Mouse (Mus musculus) forebrain, embryonic 14.5 days (tissue): ENCODE data around the gene Slc9a9. TPM values are rescaled to one million over a fixed set of nuclear protein-coding genes. Genes with fewer than 3 reads are reported as not detected.

Experiments used
- ATAC-seq: fragments of 200-750 bp; cut with Nextera tagmentation; 2 replicates; pipeline ENCODE4 v1.8.0; 2017; ENCODE audit warnings: mild to moderate bottlenecking, moderate library complexity
- DNase-seq: peaks from one replicate; pipeline ENCODE4 v3.0.0-alpha.2; 2015; ENCODE audit warnings: low spot score
- H3K27ac ChIP-seq: fragments of 300-500 bp; sonication (generic); 2 replicates; pipeline ENCODE4 v1.5.1; 2014; ENCODE audit warnings: low read depth, mild to moderate bottlenecking, control low read depth, low read length, moderate library complexity
- H3K27me3 ChIP-seq: fragments of 300-500 bp; sonication (generic); replicated peaks from 2 replicates; pipeline ENCODE4 v1.6.1; 2014; ENCODE audit warnings: low read length, control low read depth, mixed read lengths; ENCODE audit not compliant: control insufficient read depth, insufficient read depth
- H3K36me3 ChIP-seq: fragments of 300-500 bp; sonication (generic); 2 replicates; pipeline ENCODE4 v1.6.1; 2014; ENCODE audit warnings: low read length, control low read depth; ENCODE audit not compliant: control insufficient read depth, insufficient read depth
- H3K4me1 ChIP-seq: fragments of 300-500 bp; sonication (generic); 2 replicates; pipeline ENCODE4 v1.6.1; 2014; ENCODE audit warnings: antibody characterized with exemption, low read length, control low read depth; ENCODE audit not compliant: control insufficient read depth, insufficient read depth
- H3K4me2 ChIP-seq: fragments of 300-500 bp; sonication (generic); 2 replicates; pipeline ENCODE4 v1.6.1; 2014; ENCODE audit warnings: mild to moderate bottlenecking, control low read depth, low read length
- H3K4me3 ChIP-seq: fragments of 300-500 bp; sonication (generic); 2 replicates; pipeline ENCODE4 v1.5.1; 2014; ENCODE audit warnings: low read depth, low read length, control low read depth
- H3K9ac ChIP-seq: fragments of 300-500 bp; sonication (generic); 2 replicates; pipeline ENCODE4 v1.6.1; 2014; ENCODE audit warnings: mild to moderate bottlenecking, low read length, control low read depth, moderate library complexity
- H3K9me3 ChIP-seq: fragments of 300-500 bp; sonication (generic); replicated peaks from 2 replicates; pipeline ENCODE4 v1.6.1; 2016; ENCODE audit warnings: low read length, control low read depth, mixed read lengths; ENCODE audit not compliant: control insufficient read depth
- WGBS: fragments of 180-500 bp; shearing (Covaris S2); extraction: QIAGEN DNeasy Blood & Tissue Kit; methylation state at CpG from one replicate; pipeline ENCODE4 v1.1.7; 2014; 5-methylcytosine and 5-hydroxymethylcytosine counted together
- polyA plus RNA-seq: library from polyadenylated mRNA; unstranded; fragments of >200 nt; fragmentation: Nextera tagmentation; extraction: Ambion mirVana; gene quantifications from 2 replicates; pipeline ENCODE4 v1.2.1, GENCODE M21; 2014

Gene Slc9a9
- polyA plus RNA-seq, 1 experiment from 2014 or later = 3.7 TPM

DNA sequence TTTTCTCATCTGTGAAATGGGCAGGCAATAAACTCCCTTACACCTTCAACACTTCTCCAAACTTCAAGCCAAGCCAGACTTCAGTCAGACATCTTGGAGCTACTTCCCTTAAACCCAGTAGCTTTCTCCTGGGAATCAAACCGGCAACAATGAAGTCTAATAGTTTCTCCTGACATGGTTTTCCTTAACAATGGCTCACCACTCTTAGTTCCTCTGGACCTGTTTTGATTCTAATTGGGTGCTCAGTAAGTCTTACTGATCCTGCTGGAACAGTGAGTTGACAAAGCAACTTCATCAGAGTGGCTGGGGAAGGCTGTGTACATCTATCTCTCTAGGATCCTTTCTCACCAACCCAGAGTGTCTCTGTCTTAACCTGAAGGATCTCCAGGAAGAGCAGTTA lies 5.0 kb downstream of the Slc9a9 start:
- H3K9me3 ChIP-seq = no peaks in the 10 kb centered on the region
- ATAC-seq = no peak
- H3K9ac ChIP-seq = no peak overlapping the region
- H3K27me3 ChIP-seq = no peaks in the 10 kb centered on the region
- no peak overlapping the region for H3K27ac ChIP-seq
- peaks cover 2% of the 10 kb centered on the region; the same call in 1 of the 2 replicates for H3K4me1 ChIP-seq
- WGBS = 78% methylated on average over 1 of the region's 1 CpGs
- H3K4me3 ChIP-seq = no peak overlapping the region
- no peak for DNase-seq
- H3K4me2 ChIP-seq = no peak overlapping the region
- no peaks in the 10 kb centered on the region for H3K36me3 ChIP-seq

DNA sequence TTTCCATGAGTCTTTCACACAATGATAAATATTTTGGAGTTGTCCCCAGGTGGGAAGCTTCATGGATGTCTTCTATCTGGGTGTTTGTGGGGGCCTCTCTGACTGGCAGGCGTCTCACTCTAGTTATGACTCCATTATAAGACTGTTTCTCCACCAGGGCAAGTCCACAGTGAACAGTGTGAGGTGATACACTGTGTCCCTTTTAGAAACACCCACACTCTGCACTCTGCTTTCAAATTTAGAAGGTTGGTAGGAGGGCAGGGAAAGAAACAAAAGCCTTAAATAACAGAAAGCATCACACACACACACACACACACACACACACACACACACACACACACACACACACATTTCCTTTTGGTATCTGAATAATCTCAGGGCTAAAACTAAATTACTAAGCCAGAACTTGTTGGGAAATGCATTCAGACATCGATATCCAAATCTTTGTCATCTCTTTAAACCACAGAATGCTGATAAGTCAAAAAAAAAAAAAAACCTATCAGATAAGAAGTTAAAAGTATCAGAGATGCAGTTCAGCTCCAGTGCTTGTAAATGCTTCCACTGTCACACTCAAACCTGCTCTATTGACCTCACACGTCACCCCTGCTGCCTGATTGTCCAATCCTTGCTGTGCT lies 8.4 kb downstream of the Slc9a9 start:
- WGBS = 83% methylated on average over 3 of the region's 3 CpGs

DNA sequence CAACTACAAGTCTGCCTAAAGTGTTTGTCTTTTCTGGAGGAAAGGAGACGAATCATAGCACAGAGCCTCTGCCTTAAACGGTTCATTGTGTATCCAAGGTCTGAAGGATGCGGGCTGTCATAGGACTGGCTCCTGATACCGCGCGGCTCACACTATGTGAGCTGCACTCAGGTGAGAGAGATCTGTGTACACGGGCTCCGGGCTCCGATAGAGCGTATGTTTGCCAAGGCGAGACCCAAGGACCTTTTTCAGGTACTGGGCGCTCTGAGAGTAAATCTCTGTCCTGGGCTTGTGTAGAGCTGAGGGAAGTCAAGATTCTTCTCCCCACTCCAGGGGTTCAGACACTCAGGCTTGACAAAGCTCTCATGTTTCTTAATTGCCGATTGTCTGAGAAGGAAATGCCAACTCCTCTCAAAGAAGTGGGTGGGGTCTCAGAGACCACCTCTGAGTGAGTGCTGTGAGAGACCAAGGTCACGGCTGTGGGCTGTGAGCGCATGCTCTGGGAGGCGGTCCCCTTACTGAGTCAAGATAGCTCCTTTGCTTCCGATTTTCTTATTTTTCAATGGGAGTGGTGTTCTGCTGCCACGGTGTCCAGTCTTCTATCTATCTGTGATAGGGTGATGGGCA lies 10.9 kb downstream of the Slc9a9 start:
- H3K36me3 ChIP-seq = no peaks in the 10 kb centered on the region
- no peaks in the 10 kb centered on the region for H3K9me3 ChIP-seq
- no peaks in the 10 kb centered on the region for H3K27me3 ChIP-seq
- no peak overlapping the region for H3K4me3 ChIP-seq
- 88% methylated on average over 18 of the region's 18 CpGs for WGBS
- no peak overlapping the region for H3K9ac ChIP-seq
- no peak overlapping the region for H3K4me2 ChIP-seq
- no peak for ATAC-seq
- DNase-seq = no peak
- H3K27ac ChIP-seq = no peak overlapping the region
- H3K4me1 ChIP-seq = no peaks in the 10 kb centered on the region

More for the DNA sequence above, 8.4 kb downstream of the Slc9a9 start:
- no peaks in the 10 kb centered on the region for H3K9me3 ChIP-seq
- no peaks in the 10 kb centered on the region for H3K4me1 ChIP-seq
- DNase-seq = no peak
- no peak for ATAC-seq
- H3K4me3 ChIP-seq = no peak overlapping the region
- H3K36me3 ChIP-seq = no peaks in the 10 kb centered on the region
- H3K9ac ChIP-seq = no peak overlapping the region
- H3K27me3 ChIP-seq = no peaks in the 10 kb centered on the region
- no peak overlapping the region for H3K27ac ChIP-seq
- H3K4me2 ChIP-seq = no peak overlapping the region

DNA sequence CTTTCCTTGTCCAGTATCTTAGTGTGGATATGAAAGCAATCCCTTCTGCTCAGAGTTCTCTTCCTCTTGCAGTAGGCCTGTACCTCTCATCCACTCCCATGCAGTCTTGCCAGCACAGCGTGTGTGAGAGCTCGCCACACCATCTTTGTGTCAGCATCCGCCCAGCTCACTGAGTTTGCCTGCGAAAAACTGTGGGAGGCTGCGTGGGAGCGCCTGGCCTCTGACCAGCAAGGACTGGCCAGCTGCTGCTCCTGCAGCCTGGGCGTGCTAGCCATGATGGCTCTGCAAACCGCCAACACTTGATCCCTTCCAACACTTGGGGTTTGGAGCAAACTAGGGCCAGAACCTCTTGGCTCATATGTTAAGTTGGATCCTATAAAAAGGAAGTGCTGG lies 11.4 kb downstream of the Slc9a9 start:
- 88% methylated on average over 8 of the region's 8 CpGs for WGBS
- no peak overlapping the region for H3K4me2 ChIP-seq
- no peaks in the 10 kb centered on the region for H3K36me3 ChIP-seq
- no peak for ATAC-seq
- H3K9ac ChIP-seq = no peak overlapping the region
- H3K27me3 ChIP-seq = no peaks in the 10 kb centered on the region
- no peaks in the 10 kb centered on the region for H3K4me1 ChIP-seq
- H3K9me3 ChIP-seq = no peaks in the 10 kb centered on the region
- H3K4me3 ChIP-seq = no peak overlapping the region
- no peak for DNase-seq
- H3K27ac ChIP-seq = no peak overlapping the region

DNA sequence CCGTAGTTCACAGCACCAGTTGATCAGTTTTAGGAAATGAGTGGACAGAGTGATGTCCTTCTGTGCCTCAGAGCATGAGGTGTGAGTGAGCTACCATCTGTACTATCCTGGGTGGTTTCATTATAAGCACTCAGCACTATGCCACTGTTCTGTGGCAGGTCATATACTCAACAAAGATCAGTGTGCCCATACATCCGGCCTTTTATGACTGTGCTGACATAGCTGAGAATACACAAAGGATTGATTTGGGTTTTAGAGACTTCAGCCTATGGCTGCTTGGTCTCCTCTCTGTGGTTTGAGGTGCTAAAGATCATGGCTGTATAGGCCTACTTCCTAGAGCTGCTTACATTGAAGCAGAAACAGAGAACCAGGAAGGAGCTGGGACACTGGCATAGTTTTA lies 12.6 kb downstream of the Slc9a9 start:
- ATAC-seq (no peak), DNase-seq (no peak)
- WGBS = 87% methylated on average over 2 of the region's 2 CpGs
- H3K36me3 ChIP-seq = no peaks in the 10 kb centered on the region
- no peaks in the 10 kb centered on the region for H3K27me3 ChIP-seq
- no peaks in the 10 kb centered on the region for H3K4me1 ChIP-seq
- H3K9me3 ChIP-seq = no peaks in the 10 kb centered on the region
- no peak overlapping the region for H3K4me3 ChIP-seq
- no peak overlapping the region for H3K4me2 ChIP-seq
- no peak overlapping the region for H3K27ac ChIP-seq
- H3K9ac ChIP-seq = no peak overlapping the region

DNA sequence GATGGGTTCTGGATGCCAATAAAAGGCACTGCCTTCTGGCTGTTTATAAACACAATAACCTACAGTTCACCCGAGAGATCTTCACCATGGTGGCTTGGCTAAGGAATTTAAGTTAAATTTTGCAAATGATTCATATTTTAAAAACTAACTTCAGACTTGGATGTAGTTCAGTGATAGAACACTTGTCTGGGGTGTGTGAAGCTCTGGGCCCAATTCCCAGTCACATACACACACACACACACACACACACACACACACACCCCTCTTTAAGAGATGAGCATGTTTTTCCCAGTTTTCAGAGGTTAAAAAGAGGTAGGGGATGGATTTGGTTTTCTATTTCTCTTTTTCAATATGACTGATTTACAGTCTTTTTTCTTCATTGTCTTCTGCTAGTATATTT lies 15.9 kb downstream of the Slc9a9 start:
- no peaks in the 10 kb centered on the region for H3K4me1 ChIP-seq
- no peaks in the 10 kb centered on the region for H3K9me3 ChIP-seq
- no peak overlapping the region for H3K9ac ChIP-seq
- H3K4me2 ChIP-seq = no peak overlapping the region
- DNase-seq (no peak), ATAC-seq (no peak)
- H3K36me3 ChIP-seq = no peaks in the 10 kb centered on the region
- H3K27ac ChIP-seq = no peak overlapping the region
- 79% methylated on average over 1 of the region's 1 CpGs for WGBS
- no peaks in the 10 kb centered on the region for H3K27me3 ChIP-seq
- no peak overlapping the region for H3K4me3 ChIP-seq

DNA sequence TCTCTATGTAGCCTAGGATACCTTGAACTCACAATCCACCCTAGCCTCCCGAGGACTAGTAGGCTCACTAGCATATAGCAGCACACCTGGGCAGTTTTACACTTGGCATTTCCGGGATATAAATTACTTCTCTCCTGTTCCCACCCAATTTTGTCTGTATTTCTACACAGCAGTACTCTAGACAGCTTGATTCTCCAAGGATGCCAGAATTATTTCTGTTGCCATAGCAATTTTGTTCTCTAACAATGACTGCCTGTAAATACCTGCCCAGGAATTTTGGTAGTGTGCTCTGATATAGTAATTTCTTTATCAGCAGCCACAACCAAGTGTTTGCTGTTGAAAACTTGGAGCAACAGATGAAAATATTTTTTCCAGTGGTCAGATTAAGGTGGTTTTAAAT lies 16.7 kb downstream of the Slc9a9 start:
- Histone ChIP-seq H3K4me2 (no peak overlapping the region), H3K36me3 (no peaks in the 10 kb centered on the region), H3K27ac (no peak overlapping the region), H3K9ac (no peak overlapping the region), H3K4me3 (no peak overlapping the region), H3K4me1 (no peaks in the 10 kb centered on the region), H3K9me3 (no peaks in the 10 kb centered on the region), H3K27me3 (no peaks in the 10 kb centered on the region)
- ATAC-seq (no peak), DNase-seq (no peak)
- WGBS = 87% methylated on average over 2 of the region's 2 CpGs

DNA sequence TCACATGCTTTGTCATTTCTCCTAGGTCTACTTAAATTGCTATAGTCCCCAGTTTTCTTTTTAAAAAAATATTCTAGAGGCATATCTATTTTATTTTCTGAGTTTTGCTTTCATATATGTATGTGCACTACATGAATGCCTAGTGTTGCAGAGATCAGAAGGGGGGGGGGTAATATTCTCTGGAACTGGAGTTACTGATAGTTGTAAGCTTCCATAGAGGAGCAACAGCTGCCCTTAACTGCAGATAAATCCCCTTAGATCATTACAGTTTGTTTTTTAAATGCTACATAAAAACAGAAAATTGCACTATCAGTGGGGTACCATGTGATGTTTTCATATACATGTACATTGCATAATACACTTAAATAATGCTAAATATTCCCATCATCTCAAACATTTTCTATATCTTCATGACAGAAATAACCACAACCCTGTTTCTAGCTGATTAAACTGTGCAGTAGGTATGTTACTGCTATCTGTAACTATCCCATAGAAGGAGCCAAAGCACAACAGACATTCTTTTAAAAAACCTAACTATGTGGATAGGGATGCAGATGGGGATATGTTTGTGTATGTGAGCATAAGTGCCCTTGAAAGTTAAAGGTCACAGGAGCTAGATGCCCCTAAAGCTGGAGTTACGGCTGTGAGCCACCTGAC lies 17.6 kb downstream of the Slc9a9 start:
- no peak for ATAC-seq
- Histone ChIP-seq H3K9me3 (no peaks in the 10 kb centered on the region), H3K27me3 (no peaks in the 10 kb centered on the region), H3K4me1 (no peaks in the 10 kb centered on the region), H3K4me3 (no peak overlapping the region), H3K9ac (no peak overlapping the region), H3K27ac (no peak overlapping the region), H3K36me3 (no peaks in the 10 kb centered on the region), H3K4me2 (no peak overlapping the region)
- DNase-seq = no peak
- WGBS = 100% methylated on average over 1 of the region's 1 CpGs
